Mouse (Mus musculus): ENCODE data around the gene Nmur1.
A peak's percentile ranks its signal among the peaks of the same experiment; 100 is the strongest.

The Nmur1 gene

DNA sequence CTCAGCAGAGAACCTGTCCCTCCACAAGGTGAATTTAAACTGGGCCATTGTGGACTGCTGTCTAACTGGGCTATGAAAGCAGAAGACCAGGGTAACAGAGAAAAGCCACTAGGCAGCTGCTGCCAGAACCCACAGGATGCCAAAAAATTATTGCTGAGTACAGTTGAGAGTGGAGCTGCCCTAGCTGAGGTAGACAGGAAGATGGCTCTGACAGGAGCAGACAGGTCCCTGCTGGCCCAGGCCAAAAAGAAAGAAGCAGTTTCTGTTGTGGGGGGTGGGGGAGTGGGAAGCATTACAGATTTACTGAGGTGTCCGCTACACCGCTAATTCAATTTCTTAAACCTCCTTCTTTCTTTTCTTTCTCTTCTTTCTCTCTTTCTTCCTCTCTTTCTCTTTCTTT, 16.6 kb downstream of the Nmur1 start:
- DNase-seq (ENCODE audit: low spot score): no peak

DNA sequence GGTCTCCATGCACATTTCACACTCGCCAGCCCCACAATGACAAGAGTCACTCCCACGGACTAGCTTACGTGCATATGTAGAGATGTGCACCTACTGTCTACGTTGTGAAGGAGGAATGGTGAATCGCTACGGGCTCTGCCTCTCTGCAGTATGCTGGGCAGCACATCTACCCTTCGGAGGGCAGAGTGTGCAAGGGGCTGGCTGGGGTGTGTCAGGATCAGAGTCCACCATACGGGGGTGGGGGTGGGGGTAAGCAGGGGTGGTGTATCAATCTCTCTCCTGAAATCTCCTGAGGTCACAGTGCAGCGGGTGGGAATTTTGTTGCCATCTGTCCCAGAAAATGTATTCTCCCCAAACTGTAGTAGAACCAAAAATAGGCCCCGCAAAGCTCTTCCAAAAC, 17.5 kb downstream of the Nmur1 start:
- no peak for DNase-seq (ENCODE audit: low spot score)

DNA sequence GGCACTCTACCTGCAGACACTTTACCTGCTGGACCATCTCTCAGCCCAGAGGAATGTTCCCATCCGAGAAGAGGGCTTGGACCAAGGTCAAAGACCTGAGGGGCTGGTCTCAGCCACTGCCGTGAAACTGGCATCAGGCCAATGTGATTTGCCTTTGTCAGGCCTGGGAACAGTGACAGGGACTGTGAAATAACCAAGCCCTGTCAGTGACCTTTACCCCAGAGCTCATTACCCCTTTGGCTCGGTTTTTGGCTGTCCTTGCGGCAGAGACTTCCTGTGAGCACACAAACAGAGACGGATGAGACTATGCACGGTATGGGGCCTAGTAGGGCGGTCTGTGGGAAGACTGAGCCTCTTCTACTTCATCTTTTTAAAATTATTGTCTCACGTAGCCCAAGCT, 19.1 kb downstream of the Nmur1 start:
- no peak for DNase-seq (ENCODE audit: low spot score)

DNA sequence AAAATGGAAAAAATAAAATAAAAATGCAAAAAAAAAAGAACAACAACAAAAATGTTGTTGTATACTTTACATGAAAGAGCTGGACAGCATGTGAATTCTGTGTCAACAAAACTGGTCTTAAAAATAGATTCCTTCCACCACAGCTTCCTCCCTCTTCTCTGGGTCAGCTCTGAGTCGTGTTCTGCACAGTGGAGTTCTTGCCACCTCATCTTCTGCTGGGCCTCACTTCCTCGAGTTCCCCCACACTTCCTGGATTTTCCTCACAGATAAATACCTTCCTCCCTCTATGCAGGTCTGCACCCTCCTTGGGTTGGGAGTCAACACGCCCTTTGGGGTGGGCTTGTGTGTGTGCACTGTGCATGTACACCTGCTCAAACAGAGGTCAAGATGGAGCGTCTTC, 19.7 kb downstream of the Nmur1 start:
- DNase-seq (ENCODE audit: low spot score): no peak

DNA sequence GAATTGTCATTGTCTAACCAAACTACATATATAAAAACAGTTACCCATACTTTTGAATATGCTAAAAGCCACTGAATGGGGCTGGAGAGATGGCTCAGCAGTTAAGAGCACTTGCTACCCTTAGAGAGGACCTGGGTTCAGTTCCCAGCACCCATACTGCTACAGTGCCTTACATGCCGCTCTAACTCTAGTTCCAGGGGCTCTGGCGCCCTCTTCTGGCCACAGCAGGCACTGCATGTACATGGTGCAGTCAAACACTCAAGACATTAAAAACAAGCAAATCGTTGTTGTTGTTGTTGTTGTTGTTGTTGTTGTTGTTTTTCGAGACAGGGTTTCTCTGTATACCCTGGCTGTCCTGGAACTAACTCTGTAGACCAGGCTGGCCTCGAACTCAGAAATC, 21.2 kb downstream of the Nmur1 start:
- DNase-seq (ENCODE audit: low spot score): no peak

DNA sequence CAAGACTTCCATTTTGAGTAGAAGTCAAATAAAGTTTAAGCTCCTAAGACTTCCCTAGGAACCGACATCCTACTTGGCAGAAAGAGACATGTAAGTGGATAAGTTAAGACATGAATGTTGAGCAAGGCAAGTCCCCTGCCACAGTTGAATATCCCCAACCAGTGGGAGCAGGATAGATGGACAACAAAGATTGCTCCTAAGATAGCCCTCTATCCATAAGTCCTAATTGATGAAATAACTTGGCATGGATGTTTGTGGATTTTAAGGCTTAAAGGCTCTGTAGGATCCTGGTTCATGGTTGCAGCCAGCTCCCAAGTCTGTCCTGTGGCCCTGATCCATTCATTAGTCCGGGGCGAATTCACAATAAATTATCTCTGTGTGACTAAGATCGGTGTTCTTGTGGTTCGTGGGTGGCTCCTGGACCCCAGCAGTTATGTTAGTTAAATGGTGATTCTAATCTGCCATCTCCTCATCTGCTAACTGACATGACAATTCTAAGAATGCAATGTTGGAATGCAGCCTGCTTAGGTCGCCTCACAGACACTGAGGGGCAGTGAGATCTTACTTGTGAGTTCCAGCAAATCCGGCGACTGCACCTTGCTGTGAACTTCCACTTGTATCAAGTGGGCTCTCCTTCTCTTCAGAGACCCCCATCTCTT, 25.8 kb downstream of the Nmur1 start:
- no peak for DNase-seq (ENCODE audit: low spot score)

DNA sequence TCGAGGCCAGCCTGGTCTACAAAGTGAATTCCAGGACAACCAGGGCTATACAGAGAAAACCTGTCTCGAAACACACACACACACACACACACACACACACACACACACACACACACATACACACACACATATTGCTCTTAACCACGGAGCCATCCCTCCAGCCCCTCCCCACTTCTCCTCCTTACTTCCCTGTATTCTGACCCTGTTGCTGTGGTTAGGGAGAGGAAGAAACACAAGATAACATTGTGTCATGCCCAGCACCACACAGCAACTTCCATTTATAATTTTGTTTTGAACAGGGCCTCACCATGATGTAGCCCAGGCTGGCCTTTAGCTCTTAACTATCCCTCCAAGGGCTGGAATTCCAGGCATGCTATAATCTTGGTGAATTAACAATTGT, 26.7 kb downstream of the Nmur1 start:
- DNase-seq (ENCODE audit: low spot score): no peak

DNA sequence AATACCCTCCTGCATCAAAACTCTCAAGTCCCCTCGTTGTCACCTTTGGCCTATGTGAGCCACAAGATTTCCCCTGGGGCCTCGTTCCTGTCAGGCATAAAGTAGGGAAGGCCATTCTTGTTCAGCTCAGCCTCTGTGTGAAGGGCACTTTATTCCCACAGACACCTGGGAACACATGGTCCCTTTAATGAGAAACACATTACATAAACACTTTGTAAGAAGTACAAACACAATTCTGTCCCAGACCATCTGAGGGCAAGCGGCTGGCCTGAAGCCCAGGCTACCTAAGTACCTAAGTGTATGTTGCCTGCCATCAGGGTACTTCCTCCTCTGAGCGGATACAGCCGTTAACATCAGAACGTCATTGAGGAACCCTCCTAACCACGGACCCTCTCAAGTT, 27.8 kb downstream of the Nmur1 start:
- no peak for DNase-seq (ENCODE audit: low spot score)

DNA sequence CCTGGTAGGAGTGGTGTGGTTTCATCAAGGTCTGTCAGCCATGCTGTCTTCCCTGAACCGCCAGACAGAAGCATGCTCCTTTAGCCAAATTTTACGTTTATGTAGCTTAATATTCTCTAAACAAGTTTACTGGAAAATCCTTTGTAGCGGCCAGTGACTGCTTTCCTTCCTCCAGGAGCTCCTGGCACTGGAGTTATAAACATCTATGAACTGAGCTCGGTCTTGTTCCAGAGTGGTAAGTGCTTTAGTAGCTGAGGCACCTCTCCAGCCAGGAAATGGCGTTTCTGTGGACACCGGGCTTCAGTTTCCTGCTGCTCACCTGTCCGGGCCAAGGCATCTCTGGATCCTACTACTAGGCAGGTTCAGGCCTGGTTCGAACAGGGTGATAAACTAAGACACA, 28.4 kb downstream of the Nmur1 start:
- DNase-seq (ENCODE audit: low spot score): no peak

DNA sequence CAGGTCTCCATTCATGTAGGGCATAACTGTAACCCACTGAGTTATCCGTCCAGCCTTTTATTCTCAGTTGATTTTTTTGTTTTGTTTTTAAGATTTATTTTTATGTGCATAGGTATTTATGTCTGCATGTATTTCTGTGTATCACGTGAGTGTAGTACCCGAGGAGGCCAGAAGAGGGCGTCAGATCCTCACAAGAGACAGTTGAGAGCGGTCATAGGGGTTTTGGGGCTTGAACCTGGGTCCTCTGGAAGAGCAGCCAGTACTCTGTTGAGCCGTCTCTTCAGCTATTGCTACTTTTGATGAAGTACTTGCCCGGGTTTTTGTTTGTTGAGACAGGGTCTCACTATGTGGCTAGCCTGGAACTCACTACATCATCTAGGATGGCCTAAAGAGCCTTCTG, 30.1 kb downstream of the Nmur1 start:
- DNase-seq (ENCODE audit: low spot score): no peak

DNA sequence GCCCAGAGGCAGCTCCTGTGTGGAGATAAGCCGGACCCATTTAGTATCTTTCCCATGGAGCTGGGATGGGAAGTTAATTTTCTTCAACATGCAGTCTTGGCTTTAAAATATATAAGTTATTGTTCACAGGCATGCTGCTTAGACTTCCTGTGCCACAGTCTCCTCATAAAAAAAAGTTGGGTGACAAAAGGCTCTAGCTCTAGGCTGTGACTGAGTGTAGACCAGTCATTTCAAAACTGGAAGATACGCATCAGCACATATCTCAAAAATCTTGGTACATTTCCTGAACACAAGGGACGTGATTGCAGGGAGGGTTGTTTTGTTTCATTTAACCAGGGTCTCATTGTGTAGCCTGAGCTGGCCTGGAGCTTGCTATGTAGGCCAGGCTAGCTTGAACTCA, 31.8 kb downstream of the Nmur1 start:
- no peak for DNase-seq (ENCODE audit: low spot score)

DNA sequence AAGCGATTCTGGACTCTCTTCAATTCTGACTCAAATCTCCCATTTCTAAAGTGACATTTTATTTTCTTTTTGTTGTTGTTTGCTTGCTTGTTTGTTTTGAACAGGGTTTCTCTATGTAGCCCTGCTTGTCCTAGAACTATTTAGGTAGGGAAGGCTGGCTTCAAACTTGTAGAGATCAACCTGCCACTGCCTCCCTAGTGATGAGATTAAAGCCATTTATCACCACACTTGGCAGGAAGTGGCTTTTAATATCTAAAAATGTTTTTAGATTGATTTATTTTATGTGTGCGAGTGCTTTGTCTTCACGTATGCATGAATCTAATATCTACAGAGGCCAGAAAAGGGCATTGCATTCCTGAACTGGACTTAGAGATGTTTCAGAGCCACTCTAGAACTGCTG, 32.8 kb downstream of the Nmur1 start:
- DNase-seq (ENCODE audit: low spot score): no peak

DNA sequence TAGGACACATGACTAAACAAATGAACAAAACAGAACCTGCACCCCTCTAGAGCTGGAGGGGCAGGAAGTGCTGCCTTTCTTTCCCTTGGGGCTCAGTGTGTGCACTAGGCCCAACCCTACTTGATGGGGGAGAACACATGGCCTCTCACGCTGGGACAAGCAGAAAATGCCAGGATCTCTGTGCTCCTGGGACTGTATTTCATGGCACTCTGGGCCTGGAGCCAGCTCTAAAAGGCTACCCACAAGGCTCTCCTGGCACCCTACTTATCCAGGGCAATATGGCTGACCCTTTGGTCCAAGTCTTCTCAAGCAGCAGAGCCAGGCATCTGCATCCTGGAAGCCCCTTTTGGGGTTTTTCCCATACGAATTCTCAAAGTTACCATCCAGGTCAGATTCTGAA, 34.6 kb downstream of the Nmur1 start:
- no peak for DNase-seq (ENCODE audit: low spot score)

DNA sequence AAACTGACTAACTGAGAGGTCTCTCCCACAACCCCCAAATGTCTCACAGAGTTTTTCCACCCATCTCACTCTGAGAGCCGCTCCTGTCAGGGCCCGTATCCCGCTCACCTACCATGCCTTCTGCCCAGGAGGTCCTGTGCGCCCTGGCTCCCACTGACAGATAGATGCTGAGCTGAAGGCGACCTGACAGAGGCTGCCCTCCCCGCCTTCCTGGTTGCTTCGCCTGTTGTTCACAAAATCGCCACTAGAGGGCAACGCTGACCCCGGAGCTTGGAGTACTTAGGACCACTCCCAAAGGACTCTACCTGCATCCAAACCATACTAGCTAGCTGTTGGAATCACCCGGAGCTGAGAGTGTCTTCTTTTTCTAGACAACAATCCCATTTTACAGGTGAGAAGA, 36.8 kb downstream of the Nmur1 start:
- peak; percentile 72 for DNase-seq (ENCODE audit: low spot score)

DNA sequence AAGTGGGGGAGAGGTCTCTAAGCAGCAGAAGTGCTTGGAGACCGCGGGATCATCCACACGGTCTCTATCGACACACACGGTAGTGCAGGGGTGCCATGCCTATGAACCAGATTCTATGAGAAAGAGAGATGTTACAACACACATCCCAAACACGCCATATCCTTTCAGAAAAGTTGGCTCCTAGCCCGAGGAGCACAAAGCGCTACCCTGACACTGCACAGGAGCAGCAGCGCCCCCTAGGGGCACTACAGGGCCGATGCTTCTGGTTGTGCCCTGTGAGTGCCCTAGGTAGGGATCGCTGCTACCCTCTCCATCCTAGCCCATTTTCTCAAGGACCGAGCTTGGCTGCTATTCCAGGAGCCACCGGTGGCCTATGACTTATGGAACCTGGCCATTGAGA, 45.0 kb downstream of the Nmur1 start:
- peak; percentile 29 for DNase-seq (ENCODE audit: low spot score)

DNA sequence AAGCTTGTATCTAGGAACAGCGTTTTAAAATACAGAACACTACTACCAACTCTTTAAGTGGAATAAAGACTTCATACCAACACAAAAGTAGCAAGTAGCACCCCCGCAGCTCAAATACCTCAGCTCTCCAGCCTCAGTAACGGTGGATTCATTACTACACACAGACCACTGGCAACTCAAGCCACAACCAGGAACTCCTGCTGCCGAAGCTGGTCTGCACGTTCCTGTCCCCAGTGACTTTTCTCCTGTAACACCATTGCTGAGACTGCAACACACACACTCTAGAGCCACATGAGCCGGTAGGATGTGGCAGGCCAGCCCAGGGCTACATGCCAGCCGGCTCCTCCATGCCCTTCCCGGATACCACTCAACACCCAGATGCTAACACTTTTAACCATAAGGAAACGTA, 46.9 kb downstream of the Nmur1 start:
- no peak for DNase-seq (ENCODE audit: low spot score)

DNA sequence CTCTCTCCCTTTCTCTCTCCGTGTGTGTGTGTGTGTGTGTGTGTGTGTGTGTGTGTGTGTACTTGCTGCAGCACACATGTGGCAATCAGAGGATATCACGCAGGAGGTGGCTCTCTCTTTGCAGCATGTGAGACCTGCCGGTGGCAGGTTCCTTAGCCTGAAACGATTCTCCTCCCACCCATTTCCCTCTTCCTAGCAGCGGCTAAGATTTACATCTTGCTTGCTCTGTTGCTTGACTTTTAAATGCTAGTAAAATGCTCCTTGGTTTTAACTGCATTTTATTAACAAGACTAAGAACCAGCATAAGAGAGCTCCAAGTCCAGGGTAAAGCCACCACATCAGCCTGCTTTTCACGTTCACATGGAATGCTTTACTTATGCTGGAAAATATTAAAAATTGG, 47.4 kb downstream of the Nmur1 start:
- DNase-seq (ENCODE audit: low spot score): no peak

DNA sequence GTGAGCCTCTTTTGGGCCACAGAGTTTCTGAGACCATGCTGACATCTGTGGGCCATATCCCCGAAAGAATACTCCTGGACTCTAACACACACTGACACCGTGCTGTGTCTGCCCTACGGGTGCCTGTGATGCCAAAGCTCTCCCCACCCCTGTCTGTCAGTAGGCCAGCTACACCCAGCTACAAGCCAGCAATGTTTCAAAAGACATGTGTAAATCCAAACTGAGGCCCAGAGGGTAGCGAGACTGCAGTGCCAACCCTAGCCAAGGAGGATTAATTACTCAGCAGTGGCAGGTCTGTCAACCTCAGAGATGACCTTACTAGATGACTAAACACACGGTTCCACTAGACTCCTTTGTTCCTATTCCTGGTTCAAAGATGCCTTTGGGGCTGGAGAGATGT, 49.7 kb downstream of the Nmur1 start:
- no peak for DNase-seq (ENCODE audit: low spot score)

DNA sequence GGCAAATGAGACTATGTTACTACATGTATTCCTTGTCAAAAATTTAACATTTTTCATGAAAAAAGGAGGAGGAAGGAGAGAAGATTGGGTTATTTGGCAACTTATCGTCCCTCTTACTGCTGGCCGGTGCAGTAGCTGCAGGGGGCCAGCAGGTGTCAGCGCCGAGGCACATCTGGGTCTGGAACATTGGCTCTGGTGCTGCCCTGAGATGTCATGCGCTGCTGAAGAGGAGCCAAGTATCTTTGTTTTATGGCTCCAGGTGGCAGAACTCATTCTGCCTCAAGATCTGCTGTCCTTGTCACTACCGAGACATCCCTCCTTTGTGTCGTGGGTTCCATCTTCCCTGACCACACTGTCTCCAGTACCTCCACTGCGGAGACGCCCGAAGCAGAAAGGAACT, 54.0 kb downstream of the Nmur1 start:
- peak; percentile 50 for DNase-seq (ENCODE audit: low spot score)

DNA sequence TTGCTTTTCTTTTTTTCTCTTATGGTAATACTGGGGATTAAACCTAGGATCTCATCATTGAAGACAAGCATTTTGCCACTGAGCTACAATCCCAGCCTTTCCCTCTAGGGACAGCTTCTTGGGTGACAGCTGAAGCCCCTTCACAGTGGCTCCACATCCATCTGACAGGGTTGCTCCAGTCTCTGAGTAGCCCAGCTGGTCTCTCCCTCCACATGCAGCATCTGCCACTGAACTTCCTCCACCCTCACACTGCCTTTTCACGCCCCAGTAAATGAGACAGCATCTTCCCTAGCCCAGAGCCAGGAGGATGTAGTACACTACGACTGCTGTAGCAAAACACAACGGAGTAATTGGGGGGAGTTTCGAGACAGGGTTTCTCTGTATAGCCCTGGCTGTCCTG, 57.9 kb downstream of the Nmur1 start:
- DNase-seq (ENCODE audit: low spot score): no peak

DNA sequence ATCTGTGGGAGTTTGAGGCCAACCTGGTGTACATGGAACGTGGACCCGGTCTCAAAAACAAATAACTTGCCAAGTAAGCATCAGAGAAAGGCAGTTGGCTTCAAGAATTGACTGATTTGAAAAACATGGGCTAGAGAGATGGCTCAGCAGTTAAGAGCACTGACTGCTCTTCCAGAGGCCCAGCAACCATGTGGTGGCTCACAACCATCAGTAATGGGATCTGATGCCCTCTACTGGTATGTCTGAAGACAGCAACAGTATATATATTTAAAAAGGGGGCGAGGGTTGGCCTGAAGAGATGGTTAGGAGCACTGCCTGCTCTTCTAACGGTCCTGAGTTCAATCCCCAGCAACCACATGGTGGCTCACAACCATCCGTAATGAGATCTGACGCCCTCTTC, 62.4 kb downstream of the Nmur1 start:
- DNase-seq (ENCODE audit: low spot score): no peak

DNA sequence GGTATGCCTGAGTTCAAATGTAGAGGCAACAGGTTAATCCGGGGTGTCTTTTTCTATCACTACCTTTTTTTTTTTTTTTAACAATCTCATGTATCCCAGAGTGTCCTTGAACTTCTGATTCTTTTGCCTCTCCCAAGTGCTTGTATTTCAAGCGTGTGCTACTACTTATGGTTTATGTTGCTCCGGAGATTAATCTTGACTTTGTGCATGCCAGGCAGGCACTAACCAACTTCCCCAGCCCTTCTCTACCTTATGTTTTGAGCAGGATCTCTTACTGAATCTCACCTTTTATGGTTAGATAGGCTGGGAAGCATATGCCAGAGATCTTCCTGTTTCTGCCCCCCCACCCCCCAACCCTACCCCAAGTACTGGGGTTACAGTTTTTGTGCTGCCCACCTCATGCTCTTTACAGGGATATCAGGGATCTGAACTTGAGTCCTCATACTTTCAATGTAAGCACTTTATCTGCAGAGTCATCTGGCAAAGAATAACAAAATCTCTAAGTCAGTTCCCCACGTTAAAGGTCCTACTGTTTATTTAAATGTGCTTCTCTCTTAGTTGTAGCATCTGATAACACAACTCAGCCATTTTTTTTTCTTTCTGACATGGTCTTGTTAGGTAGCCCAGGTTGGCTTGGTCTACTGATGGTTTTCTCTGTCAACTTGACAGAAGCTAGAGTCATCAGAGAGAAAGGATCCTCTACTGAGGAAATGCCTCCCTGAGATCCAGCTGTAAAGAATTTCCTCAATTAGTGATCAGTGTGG, 64.0 kb downstream of the Nmur1 start:
- DNase-seq (ENCODE audit: low spot score): no peak

DNA sequence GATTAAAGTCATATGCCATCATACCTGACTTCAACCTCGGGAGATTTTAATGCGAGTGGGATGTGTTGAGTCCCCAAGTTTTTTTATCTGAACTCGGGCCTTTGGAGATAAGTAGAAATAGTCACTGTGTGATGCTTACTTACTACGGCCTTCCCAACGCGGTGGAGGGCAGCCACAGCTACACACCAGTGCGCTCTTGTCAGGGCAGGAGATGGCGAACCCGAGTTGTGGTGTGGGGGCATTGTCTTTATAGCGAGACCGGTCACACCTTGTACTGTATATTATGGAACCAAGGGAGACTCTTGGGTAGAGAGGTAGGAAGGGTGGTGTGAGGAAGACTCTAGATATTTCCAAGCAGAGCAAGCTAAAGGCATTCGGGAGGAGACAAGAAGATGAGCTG, 65.6 kb downstream of the Nmur1 start:
- DNase-seq (ENCODE audit: low spot score): no peak

DNA sequence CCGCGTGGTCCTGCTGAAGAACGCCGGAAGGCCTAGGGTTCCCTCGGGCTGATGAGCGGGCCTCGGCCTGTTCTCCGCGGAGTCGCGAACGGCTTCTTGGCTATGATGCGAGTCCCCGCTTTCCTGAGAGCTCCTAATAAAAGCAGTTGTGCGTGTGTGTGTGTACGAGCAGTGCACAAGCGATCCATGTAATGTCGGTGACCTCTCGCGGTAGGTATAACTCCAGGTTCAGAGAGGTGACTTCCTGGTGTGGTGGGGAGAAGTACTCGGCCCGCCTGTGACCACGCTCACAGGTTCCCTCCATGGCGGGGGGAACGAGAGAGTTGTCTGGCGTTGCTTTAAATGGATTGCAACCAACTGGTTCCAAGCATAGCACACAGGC, 66.2 kb downstream of the Nmur1 start:
- no peak for DNase-seq (ENCODE audit: low spot score)

Data from urinary bladder, postnatal 14 days (tissue).